ENCODE assay signal across 22 mouse cellular contexts in the genomic region with DNA sequence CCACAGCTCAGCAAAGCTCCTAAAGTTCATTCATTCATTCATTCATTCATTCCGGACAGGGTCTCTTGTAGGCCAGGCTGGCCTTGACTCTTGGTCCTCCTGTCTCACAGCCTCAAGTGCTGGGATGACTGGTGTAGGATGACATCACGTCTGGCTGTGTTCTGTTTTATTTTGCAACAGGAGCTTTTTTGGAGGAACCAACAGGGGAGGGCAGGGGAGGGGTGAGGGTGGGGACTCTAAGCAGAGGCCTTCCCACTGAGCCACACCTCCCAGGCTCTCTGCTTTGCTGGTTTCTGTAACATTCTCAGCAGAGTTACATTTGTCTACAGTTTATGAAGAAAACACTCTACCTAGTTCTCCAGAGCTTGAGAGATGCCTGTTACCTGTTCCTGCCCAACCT. TPM values are rescaled to one million over a fixed set of nuclear protein-coding genes. Genes with fewer than 3 reads are reported as not detected.
A peak's percentile ranks its signal among the peaks of the same experiment; 100 is the strongest.
DNase-seq lines count a peak whose midpoint lies in the region; ATAC-seq lines count a peak whose summit lies in the region.
"Had no signal": no experiment of that assay in that cellular context is flagged by ENCODE, and none has a peak within 500 bp of the region (broad histone marks: within the 10 kb centered on the region; RNA-seq: fewer than 3 reads in every experiment).

No protein-coding gene starts in this region.

- H3K36me3 ChIP-seq in heart, embryonic 10.5 days: 0 out of 2 replicates have a peak, but pooled peaks cover 2% of the 10 kb centered on the region
- H3K36me3 ChIP-seq in liver, embryonic 16.5 days (ENCODE audit: control insufficient read depth, insufficient read depth): no peaks in the 10 kb centered on the region
- H3K36me3 ChIP-seq: forebrain, embryonic 10.5 days; hindbrain, embryonic 15.5 days had no signal

- H3K4me2 ChIP-seq in liver, embryonic 16.5 days (ENCODE audit: low read depth, low read length): no peak overlapping the region
- H3K4me2 ChIP-seq: hindbrain, embryonic 15.5 days; lung, embryonic 14.5 days had no signal

- H3K4me3 ChIP-seq in heart, embryonic 10.5 days: no peak overlapping the region
- no peak overlapping the region for H3K4me3 ChIP-seq in liver, embryonic 16.5 days (ENCODE audit: low read depth, low read length)
- H3K4me3 ChIP-seq: forebrain, embryonic 10.5 days; hindbrain, embryonic 15.5 days; megakaryocyte, embryonic 14.5 days had no signal

- 0 out of 2 replicates have a peak overlapping the region, but pooled peaks have one; percentile 16 for H3K27ac ChIP-seq in heart, embryonic 10.5 days
- no peak overlapping the region for H3K27ac ChIP-seq in liver, embryonic 16.5 days (ENCODE audit: low read length)
- H3K27ac ChIP-seq: forebrain, embryonic 10.5 days; hindbrain, embryonic 15.5 days had no signal

- no peak for DNase-seq in heart, embryonic 10.5 days (ENCODE audit: low spot score)
- DNase-seq in heart, postnatal 10 days: no peak
- no peak for DNase-seq in liver
- no peak for DNase-seq in ovary, postnatal 14 days (ENCODE audit: low spot score)
- DNase-seq: cerebellum, adult 9-10 months; gastrocnemius, postnatal 36 days; heart, postnatal 14 days; right cerebral cortex, postnatal 14 days; thymus, postnatal 25 days had no signal

- H3K9me3 ChIP-seq in heart, embryonic 10.5 days: no peaks in the 10 kb centered on the region
- H3K9me3 ChIP-seq in liver, embryonic 16.5 days (replicated peaks; ENCODE audit: control insufficient read depth, low read length): no peaks in the 10 kb centered on the region
- H3K9me3 ChIP-seq: forebrain, embryonic 10.5 days; hindbrain, embryonic 15.5 days; megakaryocyte, embryonic 14.5 days had no signal

- WGBS in heart, embryonic 10.5 days: 55% methylated on average over 2 of the region's 2 CpGs
- WGBS in liver, embryonic 16.5 days (ENCODE audit: insufficient replicate concordance): 39% methylated on average over 2 of the region's 2 CpGs

- 0 out of 2 replicates have a peak, but pooled peaks have one; percentile 17 for ATAC-seq in liver, embryonic 16.5 days (ENCODE audit: low read depth)
- ATAC-seq in common myeloid progenitor, adult 5-6 weeks (replicated peaks; ENCODE audit: low read depth, poor library complexity, severe bottlenecking): peak; percentile 20; the same call in 1 of the 2 replicates
- ATAC-seq in neutrophil, adult 5-6 weeks (ENCODE audit: extremely low read depth, insufficient number of reproducible peaks, low FRiP score, poor library complexity, severe bottlenecking): peak; percentile 65
- ATAC-seq: activated CD4-positive, CD25-positive, alpha-beta regulatory T cell, adult 4 months; intestine, postnatal 0 days; midbrain, embryonic 16.5 days had no signal

- no peak overlapping the region for H3K9ac ChIP-seq in liver, embryonic 16.5 days (ENCODE audit: low read depth, low read length)
- H3K9ac ChIP-seq: hindbrain, embryonic 15.5 days; lung, embryonic 14.5 days had no signal

- intact Hi-C loops in heart, postnatal 10 days (cut with DNase I): no loop called here

- H3K27me3 ChIP-seq in heart, embryonic 10.5 days (ENCODE audit: insufficient read depth, poor library complexity, severe bottlenecking): peaks cover 3% of the 10 kb centered on the region; the same call in 1 of the 2 replicates
- H3K27me3 ChIP-seq in liver, embryonic 16.5 days (ENCODE audit: control insufficient read depth, insufficient read depth, low read depth, low read length): peaks cover 24% of the 10 kb centered on the region
- H3K27me3 ChIP-seq: Patski had no signal

- peaks cover 70% of the 10 kb centered on the region for H3K4me1 ChIP-seq in heart, embryonic 10.5 days
- H3K4me1 ChIP-seq in liver, embryonic 16.5 days (ENCODE audit: control insufficient read depth, low read depth, low read length): peaks cover 11% of the 10 kb centered on the region

RNA-seq across cellular contexts. Expression of a gene that starts 6.5 kb away (rescaled TPM):
- 74.0 and 84.2 TPM in 2 replicates for polyA plus RNA-seq in heart, embryonic 10.5 days (2016; fragmentation: Nextera tagmentation; extraction: Ambion mirVana)
- 10 to 100 TPM; 40.1 to 43.2 TPM for total RNA-seq in heart, postnatal 10 days (2021)
- polyA plus RNA-seq in liver, embryonic 16.5 days (2015; fragmentation: Nextera tagmentation; extraction: Ambion mirVana): 11.4 and 14.5 TPM in 2 replicates
- total RNA-seq in common myeloid progenitor, adult 5-6 weeks (2017): 17.1 and 18.9 TPM in 2 replicates
- 19.6 and 28.2 TPM in 2 replicates for total RNA-seq in neutrophil, adult 5-6 weeks (2017)

RNA-seq across cellular contexts. Expression of a gene that starts 21.2 kb away (rescaled TPM):
- polyA plus RNA-seq in heart, embryonic 10.5 days (2016; fragmentation: Nextera tagmentation; extraction: Ambion mirVana): 23.2 and 27.8 TPM in 2 replicates
- 10 to 100 TPM in 1 of 2 experiments, 1 to 10 TPM in 1; 8.2 to 11.0 TPM for total RNA-seq in heart, postnatal 10 days (2021)
- 6.8 TPM in 2 replicates for polyA plus RNA-seq in liver, embryonic 16.5 days (2015; fragmentation: Nextera tagmentation; extraction: Ambion mirVana)
- total RNA-seq in common myeloid progenitor, adult 5-6 weeks (2017): 23.2 and 27.6 TPM in 2 replicates
- 7.1 and 7.3 TPM in 2 replicates for total RNA-seq in neutrophil, adult 5-6 weeks (2017)

RNA-seq across cellular contexts. Expression of a gene that starts 21.5 kb away (rescaled TPM):
- polyA plus RNA-seq in heart, embryonic 10.5 days (2016; fragmentation: Nextera tagmentation; extraction: Ambion mirVana): 12.0 and 16.2 TPM in 2 replicates
- total RNA-seq in heart, postnatal 10 days (2021): 10 to 100 TPM; 23.1 to 40.1 TPM
- 0.57 and 0.85 TPM in 2 replicates for polyA plus RNA-seq in liver, embryonic 16.5 days (2015; fragmentation: Nextera tagmentation; extraction: Ambion mirVana)
- total RNA-seq in common myeloid progenitor, adult 5-6 weeks (2017): 0.82 and 0.96 TPM in 2 replicates
- 0.12 and 0.37 TPM in 2 replicates for total RNA-seq in neutrophil, adult 5-6 weeks (2017)

RNA-seq across cellular contexts. Expression of a gene that starts 28.2 kb away (rescaled TPM):
- 0.24 and 0.27 TPM in 2 replicates for polyA plus RNA-seq in heart, embryonic 10.5 days (2016; fragmentation: Nextera tagmentation; extraction: Ambion mirVana)
- total RNA-seq in heart, postnatal 10 days (2021): under 1 TPM; 0.48 to 0.60 TPM
- not detected in 2 replicates for polyA plus RNA-seq in liver, embryonic 16.5 days (2015; fragmentation: Nextera tagmentation; extraction: Ambion mirVana)
- total RNA-seq in common myeloid progenitor, adult 5-6 weeks (2017): 61.8 and 98.3 TPM in 2 replicates
- total RNA-seq in neutrophil, adult 5-6 weeks (2017): 60.5 and 64.4 TPM in 2 replicates
- polyA plus RNA-seq: forebrain, embryonic 10.5 days; limb, embryonic 11.5 days; lung, embryonic 14.5 days; neural tube, embryonic 11.5 days had no signal

RNA-seq across cellular contexts. Expression of a gene that starts 43.8 kb away (rescaled TPM):
- 19.2 and 19.3 TPM in 2 replicates for polyA plus RNA-seq in heart, embryonic 10.5 days (2016; fragmentation: Nextera tagmentation; extraction: Ambion mirVana)
- total RNA-seq in heart, postnatal 10 days (2021): 10 to 100 TPM; 10.3 to 12.3 TPM
- polyA plus RNA-seq in liver, embryonic 16.5 days (2015; fragmentation: Nextera tagmentation; extraction: Ambion mirVana): 5.9 and 6.2 TPM in 2 replicates
- total RNA-seq in common myeloid progenitor, adult 5-6 weeks (2017): 25.8 and 30.3 TPM in 2 replicates
- 27.4 and 30.1 TPM in 2 replicates for total RNA-seq in neutrophil, adult 5-6 weeks (2017)

Comparison
In these comparisons a context has a peak if more than half of its experiments do, and no peak if none do; other contexts are left out.
1. RNA of a gene that starts 21.5 kb away (total RNA-seq): 23.1 to 40.1 TPM in heart, postnatal 10 days; 0.82 to 0.96 TPM in common myeloid progenitor, adult 5-6 weeks and 0.12 to 0.37 TPM in neutrophil, adult 5-6 weeks; every median in the first group is over 10 times any median in the second.
2. Peak in every context shown above with its lines, with median percentiles within 50 percentile points of each other: ATAC-seq.